Mouse (Mus musculus): Measurements from ENCODE around the gene Ltbp4. TPM values are rescaled to one million over a fixed set of nuclear protein-coding genes. Genes with fewer than 3 reads are reported as not detected.

The Ltbp4 gene
- polyA plus RNA-seq, 1 experiment from 2014 or later: 53.3 TPM

GRCm38 (mm10) chr7:27257046-27257851 is 80.2 kb downstream of the Ltbp4 start:
- H3K4me2 ChIP-seq: peak overlapping the region; percentile 88
- H3K4me1 ChIP-seq: peaks cover 39% of the 10 kb centered on the region
- peaks cover 8% of the 10 kb centered on the region for H3K36me3 ChIP-seq
- H3K9ac ChIP-seq: peak overlapping the region; percentile 96
- H3K27ac ChIP-seq (replicated peaks): peak overlapping the region; percentile 71
- 0 out of 2 replicates have a peak, but pooled peaks have one; percentile 12 for ATAC-seq (ENCODE audit: extremely low read depth, insufficient number of reproducible peaks, low FRiP score, low TSS enrichment)
- no peaks in the 10 kb centered on the region for H3K27me3 ChIP-seq (replicated peaks)
- H3K4me3 ChIP-seq: peak overlapping the region; percentile 81
- H3K9me3 ChIP-seq: no peaks in the 10 kb centered on the region
- 17% methylated on average over 27 of the region's 27 CpGs for WGBS

GRCm38 (mm10) chr7:27255721-27256120 is 81.8 kb downstream of the Ltbp4 start:
- Histone ChIP-seq H3K9ac (no peak overlapping the region), H3K4me3 (no peak overlapping the region), H3K9me3 (no peaks in the 10 kb centered on the region), H3K27ac (replicated peaks) (no peak overlapping the region), H3K27me3 (replicated peaks) (no peaks in the 10 kb centered on the region), H3K36me3 (peaks cover 3% of the 10 kb centered on the region; the same call in 1 of the 2 replicates), H3K4me2 (no peak overlapping the region), H3K4me1 (peaks cover 39% of the 10 kb centered on the region)
- no peak for ATAC-seq (ENCODE audit: extremely low read depth, insufficient number of reproducible peaks, low FRiP score, low TSS enrichment)
- WGBS: 46% methylated on average over 3 of the region's 3 CpGs

Other genes with a start within 250 kb of the Ltbp4 start
- gene Cyp2f2, start 217.8 kb downstream of the Ltbp4 start, polyA plus RNA-seq (2015; fragmentation: Nextera tagmentation; extraction: Ambion mirVana): not detected in 2 replicates
- gene Cyp2t4, start 184.0 kb downstream of the Ltbp4 start, polyA plus RNA-seq (2015; fragmentation: Nextera tagmentation; extraction: Ambion mirVana): 0.12 TPM in 1 of 2 replicates, not detected in the other
- gene Egln2, start 170.9 kb downstream of the Ltbp4 start, polyA plus RNA-seq (2015; fragmentation: Nextera tagmentation; extraction: Ambion mirVana): 48.1 and 52.7 TPM in 2 replicates
- 48.6 and 48.8 TPM in 2 replicates for gene Rab4b, start 158.8 kb downstream of the Ltbp4 start, polyA plus RNA-seq (2015; fragmentation: Nextera tagmentation; extraction: Ambion mirVana)
- 0.31 TPM in 1 of 2 replicates, not detected in the other for gene Gm21983, start 156.6 kb downstream of the Ltbp4 start, polyA plus RNA-seq (2015; fragmentation: Nextera tagmentation; extraction: Ambion mirVana)
- gene Mia, start 156.5 kb downstream of the Ltbp4 start, polyA plus RNA-seq (2015; fragmentation: Nextera tagmentation; extraction: Ambion mirVana): 4.3 and 4.8 TPM in 2 replicates
- 2.9 and 3.1 TPM in 2 replicates for gene BC024978, start 141.9 kb downstream of the Ltbp4 start, polyA plus RNA-seq (2015; fragmentation: Nextera tagmentation; extraction: Ambion mirVana)
- gene Snrpa, start 141.4 kb downstream of the Ltbp4 start, polyA plus RNA-seq (2015; fragmentation: Nextera tagmentation; extraction: Ambion mirVana): 158 TPM in 2 replicates
- gene Itpkc, start 109.0 kb downstream of the Ltbp4 start, polyA plus RNA-seq (2015; fragmentation: Nextera tagmentation; extraction: Ambion mirVana): 2.3 and 3.3 TPM in 2 replicates
- gene Coq8b, start 104.7 kb downstream of the Ltbp4 start, polyA plus RNA-seq (2015; fragmentation: Nextera tagmentation; extraction: Ambion mirVana): 10.2 and 12.0 TPM in 2 replicates
- 8.3 and 8.8 TPM in 2 replicates for gene Numbl, start 79.3 kb downstream of the Ltbp4 start, polyA plus RNA-seq (2015; fragmentation: Nextera tagmentation; extraction: Ambion mirVana)
- 28.8 and 32.2 TPM in 2 replicates for gene Shkbp1, start 18.3 kb upstream of the Ltbp4 start, polyA plus RNA-seq (2015; fragmentation: Nextera tagmentation; extraction: Ambion mirVana)
- gene Gm20479, start 19.7 kb upstream of the Ltbp4 start, polyA plus RNA-seq (2015; fragmentation: Nextera tagmentation; extraction: Ambion mirVana): 0.83 and 0.90 TPM in 2 replicates
- gene Sptbn4, start 110.0 kb upstream of the Ltbp4 start, polyA plus RNA-seq (2015; fragmentation: Nextera tagmentation; extraction: Ambion mirVana): 0.13 and 0.23 TPM in 2 replicates
- 84.7 and 89.0 TPM in 2 replicates for gene Blvrb, start 110.3 kb upstream of the Ltbp4 start, polyA plus RNA-seq (2015; fragmentation: Nextera tagmentation; extraction: Ambion mirVana)
- gene Sertad3, start 136.1 kb upstream of the Ltbp4 start, polyA plus RNA-seq (2015; fragmentation: Nextera tagmentation; extraction: Ambion mirVana): 21.1 and 23.2 TPM in 2 replicates
- gene Sertad1, start 149.2 kb upstream of the Ltbp4 start, polyA plus RNA-seq (2015; fragmentation: Nextera tagmentation; extraction: Ambion mirVana): 32.3 and 37.1 TPM in 2 replicates
- gene Prx, start 161.6 kb upstream of the Ltbp4 start, polyA plus RNA-seq (2015; fragmentation: Nextera tagmentation; extraction: Ambion mirVana): 2.0 and 2.1 TPM in 2 replicates
- gene Hipk4, start 185.6 kb upstream of the Ltbp4 start, polyA plus RNA-seq (2015; fragmentation: Nextera tagmentation; extraction: Ambion mirVana): 0.20 and 0.36 TPM in 2 replicates
- 62.5 and 65.9 TPM in 2 replicates for gene Pld3, start 215.5 kb upstream of the Ltbp4 start, polyA plus RNA-seq (2015; fragmentation: Nextera tagmentation; extraction: Ambion mirVana)
- 30.6 and 34.5 TPM in 2 replicates for gene 2310022A10Rik, start 215.5 kb upstream of the Ltbp4 start, polyA plus RNA-seq (2015; fragmentation: Nextera tagmentation; extraction: Ambion mirVana)

Measured in heart, embryonic 13.5 days (tissue).